Mouse (Mus musculus): ENCODE results near the gene Bag2. TPM values are rescaled to one million over a fixed set of nuclear protein-coding genes. Genes with fewer than 3 reads are reported as not detected.
"Not testable (repeated sequence)": the region's sequence is repeated elsewhere in the genome, so short reads cannot be mapped to it uniquely, and the experiment has no call there.

Bag2 gene
- polyA plus RNA-seq, 1 experiment from 2014 or later: 49.9 TPM

GRCm38 (mm10) chr1:33749709-33750108 lies 7.9 kb downstream of the Bag2 start:
- not testable (repeated sequence) for H3K9ac ChIP-seq (replicated peaks); H3K27me3 ChIP-seq; ATAC-seq (ENCODE audit: insufficient number of reproducible peaks, insufficient read depth, low FRiP score, low TSS enrichment, low read depth); H3K9me3 ChIP-seq; H3K4me2 ChIP-seq; H3K4me1 ChIP-seq (replicated peaks); H3K4me3 ChIP-seq (replicated peaks); H3K27ac ChIP-seq
- 88% methylated on average over 4 of the region's 4 CpGs for WGBS
- peaks cover 50% of the 10 kb centered on the region for H3K36me3 ChIP-seq

- no peak for ATAC-seq (ENCODE audit: insufficient number of reproducible peaks, insufficient read depth, low FRiP score, low TSS enrichment, low read depth)
- no peaks in the 10 kb centered on the region; the same call in 1 of the 2 replicates for H3K4me1 ChIP-seq (replicated peaks)
- H3K36me3 ChIP-seq: peaks cover 55% of the 10 kb centered on the region
- H3K4me3 ChIP-seq (replicated peaks): no peak overlapping the region
- no peak overlapping the region for H3K27ac ChIP-seq
- H3K9me3 ChIP-seq: no peaks in the 10 kb centered on the region
- no peak overlapping the region for H3K4me2 ChIP-seq
- H3K27me3 ChIP-seq: no peaks in the 10 kb centered on the region
- H3K9ac ChIP-seq (replicated peaks): no peak overlapping the region
- WGBS: 95% methylated on average over 11 of the region's 11 CpGs
Observed at GRCm38 (mm10) chr1:33749109-33749508, 8.5 kb downstream of the Bag2 start.

DNA sequence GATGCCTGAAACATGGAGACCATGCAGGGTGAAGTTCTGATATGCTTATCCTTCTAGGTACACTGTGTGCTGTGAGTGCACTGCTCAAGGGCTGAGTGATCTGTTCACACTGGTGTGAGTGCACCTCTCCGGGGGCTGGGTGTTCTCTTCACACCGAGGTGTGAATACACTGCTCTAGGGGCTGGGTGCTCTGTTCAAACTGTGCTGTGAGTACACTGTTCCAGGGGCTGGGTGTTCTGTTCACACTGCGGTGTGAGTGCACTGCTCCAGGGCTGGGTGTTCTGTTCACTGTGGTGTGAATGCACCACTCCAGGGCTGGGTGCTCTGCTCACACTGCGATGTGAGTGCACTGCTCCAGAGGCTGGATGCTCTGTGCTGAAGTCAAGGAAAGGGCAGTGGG lies 11.7 kb downstream of the Bag2 start:
- no peak overlapping the region for H3K4me2 ChIP-seq
- no peak for ATAC-seq (ENCODE audit: insufficient number of reproducible peaks, insufficient read depth, low FRiP score, low TSS enrichment, low read depth)
- H3K27me3 ChIP-seq: no peaks in the 10 kb centered on the region
- H3K9me3 ChIP-seq: no peaks in the 10 kb centered on the region
- no peak overlapping the region for H3K9ac ChIP-seq (replicated peaks)
- H3K4me3 ChIP-seq (replicated peaks): no peak overlapping the region
- no peaks in the 10 kb centered on the region for H3K4me1 ChIP-seq (replicated peaks)
- 94% methylated on average over 4 of the region's 4 CpGs for WGBS
- H3K27ac ChIP-seq: no peak overlapping the region
- peaks cover 61% of the 10 kb centered on the region for H3K36me3 ChIP-seq

GRCm38 (mm10) chr1:33744815-33745214 lies 12.8 kb downstream of the Bag2 start:
- H3K4me2 ChIP-seq; H3K4me3 ChIP-seq (replicated peaks); ATAC-seq (ENCODE audit: insufficient number of reproducible peaks, insufficient read depth, low FRiP score, low TSS enrichment, low read depth); H3K4me1 ChIP-seq (replicated peaks); H3K9me3 ChIP-seq; H3K27ac ChIP-seq; H3K27me3 ChIP-seq; H3K9ac ChIP-seq (replicated peaks): not testable (repeated sequence)
- 96% methylated on average over 9 of the region's 9 CpGs for WGBS
- H3K36me3 ChIP-seq: peaks cover 70% of the 10 kb centered on the region

DNA sequence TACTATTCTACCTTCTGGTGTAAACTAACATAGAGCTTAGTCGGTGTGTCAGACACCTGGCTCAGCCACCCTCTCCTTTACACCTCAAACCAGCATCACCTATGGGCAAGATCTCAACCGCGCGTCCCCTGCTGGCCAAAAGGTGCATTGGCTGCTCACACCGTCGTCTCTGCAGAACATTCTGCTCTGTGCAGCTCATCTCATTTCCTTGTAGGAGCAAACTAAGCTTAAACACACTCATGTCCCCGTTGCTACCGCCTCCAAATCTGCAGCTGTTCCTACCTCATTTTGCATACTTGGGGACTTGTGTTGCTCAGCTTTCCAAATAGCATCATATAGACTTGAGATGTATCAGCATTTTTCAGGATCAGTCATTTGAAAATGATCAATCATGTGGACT lies 14.7 kb downstream of the Bag2 start:
- Histone ChIP-seq H3K9ac (replicated peaks) (no peak overlapping the region), H3K36me3 (peaks cover 73% of the 10 kb centered on the region), H3K27me3 (no peaks in the 10 kb centered on the region), H3K27ac (no peak overlapping the region), H3K4me2 (no peak overlapping the region), H3K4me1 (replicated peaks) (no peaks in the 10 kb centered on the region), H3K4me3 (replicated peaks) (no peak overlapping the region), H3K9me3 (no peaks in the 10 kb centered on the region)
- no peak; the same call in 1 of the 2 replicates for ATAC-seq (ENCODE audit: insufficient number of reproducible peaks, insufficient read depth, low FRiP score, low TSS enrichment, low read depth)
- WGBS: 20% methylated on average over 8 of the region's 8 CpGs

DNA sequence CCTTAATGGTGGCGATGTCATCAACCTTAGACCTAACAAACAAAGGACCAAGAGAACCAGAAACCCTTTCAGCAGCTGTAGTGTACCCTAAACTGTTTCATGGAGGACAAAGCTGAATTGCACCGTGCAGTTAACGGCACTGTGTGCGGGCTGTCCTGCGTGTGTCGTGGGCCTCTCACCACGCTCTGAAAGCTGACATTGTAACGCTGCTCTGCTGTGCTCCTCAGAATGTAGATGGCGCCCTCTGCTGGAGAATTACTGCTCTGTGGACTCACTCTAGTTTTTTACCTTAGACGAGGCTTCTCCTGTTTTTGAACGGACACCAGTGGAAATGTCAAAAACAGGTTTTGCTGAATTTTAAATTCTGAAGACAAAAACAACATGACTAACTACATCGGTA lies 18.3 kb downstream of the Bag2 start:
- Histone ChIP-seq H3K27ac (no peak overlapping the region), H3K9me3 (no peaks in the 10 kb centered on the region), H3K27me3 (no peaks in the 10 kb centered on the region), H3K4me2 (no peak overlapping the region), H3K4me3 (replicated peaks) (no peak overlapping the region), H3K9ac (replicated peaks) (no peak overlapping the region), H3K36me3 (peaks cover 77% of the 10 kb centered on the region), H3K4me1 (replicated peaks) (no peaks in the 10 kb centered on the region)
- 37% methylated on average over 12 of the region's 12 CpGs for WGBS
- no peak for ATAC-seq (ENCODE audit: insufficient number of reproducible peaks, insufficient read depth, low FRiP score, low TSS enrichment, low read depth)

DNA sequence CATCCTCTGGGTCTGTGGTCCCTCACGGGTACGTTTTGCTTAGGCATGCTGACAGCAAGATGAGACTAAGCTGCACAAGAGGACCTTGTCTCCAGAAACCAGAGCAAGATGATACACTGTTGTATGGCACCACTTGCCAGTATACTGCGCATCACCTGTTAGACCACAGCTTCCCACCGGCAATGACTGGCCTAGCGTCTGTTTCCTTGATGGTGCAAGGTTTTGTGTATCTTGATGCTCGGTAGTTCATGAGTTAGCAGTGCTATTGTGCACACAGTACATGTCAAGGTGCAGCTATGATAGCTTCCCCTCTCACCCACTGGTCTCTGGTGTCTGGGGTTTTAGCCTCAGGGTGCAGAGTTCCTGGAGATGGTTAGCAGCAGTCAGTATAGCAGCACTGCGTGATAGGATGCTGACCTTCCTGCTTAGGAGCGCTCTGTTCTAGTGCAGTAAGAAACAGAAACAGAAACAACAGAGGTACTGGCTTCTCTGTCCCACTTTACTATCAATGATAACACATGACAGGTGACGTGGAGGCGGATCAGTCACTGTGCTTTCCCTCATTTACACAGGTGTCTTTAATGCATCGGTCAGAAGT lies 18.8 kb downstream of the Bag2 start:
- Histone ChIP-seq H3K4me1 (replicated peaks) (no peaks in the 10 kb centered on the region), H3K4me3 (replicated peaks) (no peak overlapping the region), H3K27me3 (no peaks in the 10 kb centered on the region), H3K4me2 (no peak overlapping the region), H3K9me3 (no peaks in the 10 kb centered on the region), H3K27ac (no peak overlapping the region), H3K36me3 (peaks cover 77% of the 10 kb centered on the region), H3K9ac (replicated peaks) (no peak overlapping the region)
- no peak for ATAC-seq (ENCODE audit: insufficient number of reproducible peaks, insufficient read depth, low FRiP score, low TSS enrichment, low read depth)
- WGBS: 90% methylated on average over 11 of the region's 11 CpGs

- ATAC-seq (ENCODE audit: insufficient number of reproducible peaks, insufficient read depth, low FRiP score, low TSS enrichment, low read depth): no peak
- 95% methylated on average over 11 of the region's 11 CpGs for WGBS
- H3K4me3 ChIP-seq (replicated peaks): no peak overlapping the region
- no peak overlapping the region for H3K27ac ChIP-seq
- peaks cover 80% of the 10 kb centered on the region for H3K36me3 ChIP-seq
- no peaks in the 10 kb centered on the region for H3K27me3 ChIP-seq
- no peaks in the 10 kb centered on the region for H3K4me1 ChIP-seq (replicated peaks)
- no peak overlapping the region for H3K4me2 ChIP-seq
- H3K9me3 ChIP-seq: no peaks in the 10 kb centered on the region
- H3K9ac ChIP-seq (replicated peaks): no peak overlapping the region
Observed at GRCm38 (mm10) chr1:33738281-33738680, 19.3 kb downstream of the Bag2 start.

DNA sequence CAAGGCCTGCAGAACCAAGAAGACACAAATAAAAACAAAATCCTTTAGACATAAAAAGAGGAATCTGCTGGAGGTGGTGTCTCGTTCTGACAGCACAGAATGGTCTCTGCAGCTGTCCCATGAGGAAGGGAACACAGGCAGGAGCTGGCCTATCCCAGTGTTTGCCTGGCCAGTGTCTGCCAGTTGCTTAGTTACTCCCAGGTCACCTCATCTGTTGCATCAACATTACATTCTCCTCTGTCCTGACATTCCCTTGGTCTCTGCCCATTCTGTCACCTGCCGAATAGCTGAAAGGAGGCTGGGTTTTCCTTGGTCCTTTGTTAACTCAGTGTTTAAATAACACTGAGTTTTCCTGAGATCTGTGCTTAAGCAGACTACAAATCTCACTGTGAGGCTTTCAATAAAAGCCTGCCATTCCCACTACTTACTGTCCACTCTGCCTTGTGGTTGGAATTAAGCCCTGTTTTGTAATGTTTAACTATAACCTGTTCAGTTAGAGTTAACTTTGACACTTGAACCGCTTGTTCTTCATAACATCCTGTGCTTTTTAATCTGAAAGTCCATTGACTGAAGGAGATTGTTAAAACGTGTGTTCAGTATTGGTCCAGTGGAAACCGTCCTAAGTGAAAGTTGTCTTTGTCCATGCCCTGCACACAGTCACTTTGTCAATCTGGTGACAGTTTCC lies 23.5 kb downstream of the Bag2 start:
- H3K9me3 ChIP-seq: no peaks in the 10 kb centered on the region

DNA sequence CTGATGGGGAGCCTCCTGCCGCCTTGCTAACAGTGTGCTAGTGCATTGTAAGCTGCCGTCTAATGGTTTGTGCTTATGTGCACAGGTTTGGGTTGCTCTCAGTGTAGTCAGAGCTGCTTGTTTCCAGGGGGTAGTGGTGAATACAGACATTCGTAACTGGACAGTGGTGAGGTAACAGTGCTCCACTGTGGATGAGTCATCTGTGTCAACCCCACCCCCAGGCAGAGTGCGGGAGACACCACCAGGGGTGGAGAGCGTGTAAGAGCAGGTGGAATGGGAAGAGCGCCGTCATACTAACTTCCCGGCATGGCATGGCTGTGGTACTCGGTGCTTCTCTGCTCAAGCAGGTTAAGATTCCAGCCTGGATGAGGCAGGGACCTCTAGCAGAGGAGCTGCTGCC lies 24.6 kb downstream of the Bag2 start:
- Histone ChIP-seq H3K27me3 (no peaks in the 10 kb centered on the region), H3K27ac (no peak overlapping the region), H3K36me3 (peaks cover 96% of the 10 kb centered on the region), H3K4me1 (replicated peaks) (no peaks in the 10 kb centered on the region), H3K9ac (replicated peaks) (no peak overlapping the region; the same call in 1 of the 2 replicates), H3K4me2 (no peak overlapping the region), H3K9me3 (no peaks in the 10 kb centered on the region), H3K4me3 (replicated peaks) (no peak overlapping the region)
- WGBS: 88% methylated on average over 9 of the region's 9 CpGs
- no peak for ATAC-seq (ENCODE audit: insufficient number of reproducible peaks, insufficient read depth, low FRiP score, low TSS enrichment, low read depth)

More for the DNA sequence above, 23.5 kb downstream of the Bag2 start:
- Histone ChIP-seq H3K36me3 (peaks cover 96% of the 10 kb centered on the region), H3K27ac (no peak overlapping the region), H3K27me3 (no peaks in the 10 kb centered on the region), H3K4me3 (replicated peaks) (no peak overlapping the region), H3K4me2 (no peak overlapping the region), H3K4me1 (replicated peaks) (no peaks in the 10 kb centered on the region), H3K9ac (replicated peaks) (no peak overlapping the region)
- ATAC-seq (ENCODE audit: insufficient number of reproducible peaks, insufficient read depth, low FRiP score, low TSS enrichment, low read depth): no peak
- 78% methylated on average over 5 of the region's 5 CpGs for WGBS

- Histone ChIP-seq H3K36me3 (peaks cover 82% of the 10 kb centered on the region), H3K4me1 (replicated peaks) (peaks cover 10% of the 10 kb centered on the region), H3K27ac (no peak overlapping the region), H3K9me3 (no peaks in the 10 kb centered on the region), H3K4me3 (replicated peaks) (no peak overlapping the region), H3K4me2 (no peak overlapping the region), H3K27me3 (no peaks in the 10 kb centered on the region), H3K9ac (replicated peaks) (no peak overlapping the region)
- no peak for ATAC-seq (ENCODE audit: insufficient number of reproducible peaks, insufficient read depth, low FRiP score, low TSS enrichment, low read depth)
- 93% methylated on average over 5 of the region's 5 CpGs for WGBS
Observed at GRCm38 (mm10) chr1:33725086-33725485, 32.5 kb downstream of the Bag2 start.

DNA sequence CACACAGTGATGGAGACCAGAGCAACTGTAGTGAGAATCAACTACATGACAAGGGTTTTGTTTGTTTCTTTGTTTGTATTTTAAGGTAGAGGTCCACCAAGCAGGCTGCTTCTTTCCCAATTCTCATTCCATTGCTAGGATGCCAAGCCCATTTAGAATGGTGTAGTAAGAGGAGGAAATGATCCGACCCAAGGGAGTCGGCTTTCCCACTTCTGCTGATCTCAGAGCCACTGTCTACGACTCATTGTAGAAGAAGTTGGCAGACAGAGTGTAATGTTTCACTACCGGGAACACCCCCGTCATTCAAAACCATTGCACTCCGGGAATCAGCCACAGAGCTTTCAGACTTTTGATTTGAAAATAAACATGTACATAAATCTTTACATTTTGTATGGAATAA lies 33.1 kb downstream of the Bag2 start:
- no peak overlapping the region for H3K9ac ChIP-seq (replicated peaks)
- H3K27me3 ChIP-seq: no peaks in the 10 kb centered on the region
- H3K9me3 ChIP-seq: no peaks in the 10 kb centered on the region
- H3K4me1 ChIP-seq (replicated peaks): peaks cover 10% of the 10 kb centered on the region
- H3K27ac ChIP-seq: no peak overlapping the region
- H3K4me2 ChIP-seq: no peak overlapping the region
- 86% methylated on average over 6 of the region's 6 CpGs for WGBS
- no peak overlapping the region for H3K4me3 ChIP-seq (replicated peaks)
- ATAC-seq (ENCODE audit: insufficient number of reproducible peaks, insufficient read depth, low FRiP score, low TSS enrichment, low read depth): no peak
- H3K36me3 ChIP-seq: peaks cover 76% of the 10 kb centered on the region

All from limb, embryonic 12.5 days (tissue).